Mouse (Mus musculus): Measurements from ENCODE around the gene Sebox. TPM values are rescaled to one million over a fixed set of nuclear protein-coding genes. Genes with fewer than 3 reads are reported as not detected.

Gene Sebox
- total and polyA plus RNA-seq, 2 experiments from 2014 or later: 0.71 TPM; not detected in 1

DNA sequence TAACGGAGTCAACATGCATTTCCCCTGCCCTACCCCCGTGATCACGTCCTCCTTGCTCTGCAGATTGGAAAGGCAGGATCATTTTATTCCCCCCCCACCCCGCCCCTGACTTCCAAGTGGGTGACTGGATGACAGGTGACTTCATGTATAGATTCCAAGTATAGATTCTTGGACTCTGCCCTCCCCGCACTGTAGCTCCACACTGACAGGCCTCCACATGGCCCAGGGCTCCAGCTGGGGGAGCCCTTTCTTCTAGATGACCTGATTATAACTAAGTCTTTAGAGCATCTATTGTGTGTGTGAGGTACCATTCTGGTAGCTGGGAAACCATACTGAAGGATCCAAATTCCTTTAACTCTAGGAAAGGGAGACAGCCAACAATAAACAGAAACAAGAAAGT lies 40.6 kb upstream of the Sebox start:
- no peaks in the 10 kb centered on the region for H3K27me3 ChIP-seq (ENCODE audit: insufficient read depth, low read length)
- DNase-seq (ENCODE audit: low spot score) (no peak), ATAC-seq (ENCODE audit: low FRiP score) (no peak)
- no peaks in the 10 kb centered on the region for H3K9me3 ChIP-seq (ENCODE audit: low read length)
- H3K9ac ChIP-seq (replicated peaks; ENCODE audit: low read length, poor library complexity, severe bottlenecking): no peak overlapping the region
- no peak overlapping the region for H3K4me3 ChIP-seq (ENCODE audit: low read depth, low read length)
- H3K27ac ChIP-seq (ENCODE audit: low read depth, low read length): no peak overlapping the region
- H3K4me1 ChIP-seq (ENCODE audit: insufficient read depth, low read length): peaks cover 5% of the 10 kb centered on the region; the same call in 1 of the 2 replicates
- TF ChIP-seq CTCF (IDR thresholded peaks at IDR 0.05): no peak
- WGBS: 78% methylated on average over 5 of the region's 5 CpGs
- H3K36me3 ChIP-seq (ENCODE audit: insufficient read depth, low read length): no peaks in the 10 kb centered on the region
- no peak overlapping the region for H3K4me2 ChIP-seq (ENCODE audit: low read depth, low read length, poor library complexity, severe bottlenecking)

DNA sequence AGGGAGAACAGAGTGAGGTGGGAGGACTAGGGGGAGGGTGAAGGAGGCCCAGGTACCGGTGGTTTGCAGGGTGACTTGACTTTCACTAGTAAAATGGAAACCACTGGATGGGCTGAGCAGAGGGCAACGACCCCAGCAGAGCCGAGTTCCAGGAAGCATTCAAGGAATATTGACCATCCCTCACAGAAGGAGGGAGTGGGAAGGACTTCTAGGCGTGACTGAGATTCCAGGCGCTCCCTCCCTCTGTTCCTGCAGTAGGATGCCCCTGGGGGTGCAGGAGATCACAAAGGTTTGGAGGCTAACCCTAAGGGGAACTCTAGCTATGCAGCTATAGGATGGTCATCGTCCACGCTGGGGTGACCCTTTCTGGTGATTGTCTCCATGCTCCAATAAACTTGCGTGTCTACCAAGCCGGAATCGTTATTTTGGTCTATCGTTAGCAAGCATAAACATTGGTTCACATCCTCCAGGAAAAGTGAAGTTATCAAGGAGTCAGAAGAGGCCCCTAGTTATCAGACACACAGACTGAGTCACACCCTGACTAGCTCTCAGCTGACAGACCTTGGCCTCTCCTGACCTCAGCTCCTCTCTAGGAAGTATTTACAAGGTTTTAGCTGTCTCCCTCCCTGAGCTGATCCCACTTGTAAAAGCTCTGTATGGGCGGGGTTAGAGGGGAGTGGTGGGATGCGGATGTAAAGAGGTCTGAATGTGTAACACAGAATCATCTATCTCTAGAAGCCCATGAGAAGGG lies 39.8 kb upstream of the Sebox start:
- ATAC-seq (ENCODE audit: low FRiP score) (no peak), DNase-seq (ENCODE audit: low spot score) (no peak)
- no peaks in the 10 kb centered on the region for H3K36me3 ChIP-seq (ENCODE audit: insufficient read depth, low read length)
- 74% methylated on average over 13 of the region's 13 CpGs for WGBS
- H3K9me3 ChIP-seq (ENCODE audit: low read length): no peaks in the 10 kb centered on the region
- no peak overlapping the region for H3K4me2 ChIP-seq (ENCODE audit: low read depth, low read length, poor library complexity, severe bottlenecking)
- H3K27ac ChIP-seq (ENCODE audit: low read depth, low read length): no peak overlapping the region
- no peaks in the 10 kb centered on the region for H3K27me3 ChIP-seq (ENCODE audit: insufficient read depth, low read length)
- peaks cover 5% of the 10 kb centered on the region; the same call in 1 of the 2 replicates for H3K4me1 ChIP-seq (ENCODE audit: insufficient read depth, low read length)
- no peak for TF ChIP-seq CTCF (IDR thresholded peaks at IDR 0.05)
- H3K9ac ChIP-seq (replicated peaks; ENCODE audit: low read length, poor library complexity, severe bottlenecking): no peak overlapping the region
- H3K4me3 ChIP-seq (ENCODE audit: low read depth, low read length): no peak overlapping the region

DNA sequence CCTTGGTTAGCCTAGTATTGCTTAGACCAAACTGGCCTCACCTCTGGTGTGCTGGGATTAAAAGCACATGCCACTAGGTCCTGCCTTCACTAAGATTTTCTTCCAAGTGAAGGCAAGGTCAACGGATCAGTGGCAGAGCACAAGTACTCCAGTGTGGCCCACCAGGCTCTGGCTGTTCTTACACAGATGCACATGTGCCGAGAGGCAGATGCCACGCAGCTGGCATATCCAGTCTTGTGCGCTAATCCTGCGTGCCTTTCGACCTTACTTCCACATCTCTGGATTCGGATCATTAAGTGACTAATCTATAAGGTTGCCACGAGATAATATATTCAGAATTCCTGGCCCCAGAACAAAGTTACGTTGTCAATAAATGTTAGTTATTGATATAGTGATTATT lies 38.1 kb upstream of the Sebox start:
- Histone ChIP-seq H3K4me2 (ENCODE audit: low read depth, low read length, poor library complexity, severe bottlenecking) (peak overlapping the region; percentile 76), H3K27ac (ENCODE audit: low read depth, low read length) (no peak overlapping the region), H3K27me3 (ENCODE audit: insufficient read depth, low read length) (no peaks in the 10 kb centered on the region), H3K9ac (replicated peaks; ENCODE audit: low read length, poor library complexity, severe bottlenecking) (no peak overlapping the region), H3K4me1 (ENCODE audit: insufficient read depth, low read length) (peaks cover 5% of the 10 kb centered on the region; the same call in 1 of the 2 replicates), H3K4me3 (ENCODE audit: low read depth, low read length) (peak overlapping the region; percentile 59), H3K9me3 (ENCODE audit: low read length) (no peaks in the 10 kb centered on the region), H3K36me3 (ENCODE audit: insufficient read depth, low read length) (no peaks in the 10 kb centered on the region)
- no peak for ATAC-seq (ENCODE audit: low FRiP score)
- no peak for TF ChIP-seq CTCF (IDR thresholded peaks at IDR 0.05)
- 18% methylated on average over 9 of the region's 9 CpGs for WGBS
- DNase-seq (ENCODE audit: low spot score): peak; percentile 7

DNA sequence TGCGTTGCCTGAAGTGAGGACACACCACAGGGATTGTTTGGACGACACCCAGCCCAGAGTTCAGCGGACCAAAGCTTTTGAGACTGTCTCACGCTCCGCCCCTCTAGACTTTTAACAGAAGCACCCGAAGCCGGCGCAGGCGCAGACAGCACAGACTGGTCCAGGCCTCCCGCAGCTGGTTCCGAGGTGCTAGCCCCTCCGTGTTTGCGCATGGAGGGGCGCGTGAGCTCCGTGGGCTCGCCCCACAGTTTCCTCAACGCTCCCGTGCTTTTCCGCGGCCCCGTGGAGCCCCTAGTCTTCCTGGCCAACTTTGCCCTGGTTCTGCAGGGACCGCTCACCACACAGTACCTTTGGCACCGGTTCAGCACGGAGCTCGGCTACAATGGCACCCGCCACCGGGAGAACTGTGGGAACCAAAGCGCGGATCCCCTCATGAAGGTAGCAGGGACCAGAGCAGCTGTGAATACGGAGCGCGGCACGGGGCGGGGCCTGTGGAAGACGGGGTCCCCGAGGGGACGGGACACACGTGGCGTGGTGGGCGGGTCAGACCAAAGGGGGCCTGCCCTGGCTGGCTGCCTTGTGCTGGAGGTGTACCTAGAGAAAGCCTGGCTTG lies 37.6 kb upstream of the Sebox start, which contains the start of gene Slc46a1:
TSS of gene Slc46a1 (plus strand) at position 130 of the 613 bp plus-strand sequence.
- WGBS: under 1% methylated on average over 40 of the region's 41 CpGs
- Histone ChIP-seq H3K27ac (ENCODE audit: low read depth, low read length) (peak within 1 kb of the TSS; percentile 79), H3K4me1 (ENCODE audit: insufficient read depth, low read length) (peaks cover 5% of the 10 kb centered on the region; the same call in 1 of the 2 replicates), H3K4me2 (ENCODE audit: low read depth, low read length, poor library complexity, severe bottlenecking) (peak within 1 kb of the TSS; percentile 76), H3K9ac (replicated peaks; ENCODE audit: low read length, poor library complexity, severe bottlenecking) (peak within 1 kb of the TSS; percentile 67), H3K36me3 (ENCODE audit: insufficient read depth, low read length) (no peaks in the 10 kb centered on the region), H3K4me3 (ENCODE audit: low read depth, low read length) (peak within 1 kb of the TSS; percentile 59), H3K9me3 (ENCODE audit: low read length) (no peaks in the 10 kb centered on the region), H3K27me3 (ENCODE audit: insufficient read depth, low read length) (no peaks in the 10 kb centered on the region)
- ATAC-seq (ENCODE audit: low FRiP score) (peak; percentile 88), DNase-seq (ENCODE audit: low spot score) (peak; percentile 90)
- TF ChIP-seq CTCF (IDR thresholded peaks at IDR 0.05): no peak

DNA sequence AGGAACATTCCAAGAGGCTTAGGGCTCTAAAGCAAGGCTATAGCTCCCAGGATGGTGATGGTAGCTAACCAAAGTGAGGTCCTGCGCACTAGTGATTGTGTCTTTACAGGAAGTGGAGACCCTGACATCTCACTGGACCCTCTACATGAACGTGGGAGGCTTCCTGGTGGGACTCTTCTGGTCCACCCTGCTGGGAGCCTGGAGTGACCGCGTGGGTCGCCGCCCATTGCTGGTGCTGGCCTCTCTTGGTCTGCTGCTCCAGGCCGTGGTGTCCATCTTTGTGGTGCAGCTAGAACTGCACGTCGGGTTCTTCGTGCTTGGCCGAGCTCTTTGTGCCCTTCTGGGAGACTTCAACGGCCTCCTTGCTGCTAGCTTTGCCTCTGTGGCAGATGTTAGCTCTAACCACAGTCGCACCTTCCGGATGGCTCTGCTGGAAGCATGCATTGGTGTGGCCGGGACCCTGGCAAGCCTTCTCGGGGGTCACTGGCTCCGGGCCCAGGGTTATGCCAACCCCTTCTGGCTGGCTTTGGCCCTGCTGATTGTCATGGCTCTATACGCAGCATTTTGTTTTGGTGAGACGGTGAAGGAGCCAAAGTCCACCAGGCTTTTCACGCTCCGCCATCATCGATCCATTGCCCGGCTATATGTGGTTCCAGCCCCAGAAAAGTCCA lies 36.9 kb upstream of the Sebox start:
- ATAC-seq (ENCODE audit: low FRiP score) (no peak; the same call in 1 of the 2 replicates), DNase-seq (ENCODE audit: low spot score) (no peak)
- peak overlapping the region; percentile 59 for H3K4me3 ChIP-seq (ENCODE audit: low read depth, low read length)
- WGBS: 51% methylated on average over 23 of the region's 23 CpGs
- peak overlapping the region; percentile 76 for H3K4me2 ChIP-seq (ENCODE audit: low read depth, low read length, poor library complexity, severe bottlenecking)
- H3K27ac ChIP-seq (ENCODE audit: low read depth, low read length): peak overlapping the region; percentile 79
- H3K9me3 ChIP-seq (ENCODE audit: low read length): no peaks in the 10 kb centered on the region
- H3K4me1 ChIP-seq (ENCODE audit: insufficient read depth, low read length): peaks cover 5% of the 10 kb centered on the region; the same call in 1 of the 2 replicates
- no peak for TF ChIP-seq CTCF (IDR thresholded peaks at IDR 0.05)
- H3K36me3 ChIP-seq (ENCODE audit: insufficient read depth, low read length): 0 out of 2 replicates have a peak, but pooled peaks cover 2% of the 10 kb centered on the region
- peak overlapping the region; percentile 67 for H3K9ac ChIP-seq (replicated peaks; ENCODE audit: low read length, poor library complexity, severe bottlenecking)
- H3K27me3 ChIP-seq (ENCODE audit: insufficient read depth, low read length): no peaks in the 10 kb centered on the region

All from midbrain, postnatal 0 days (tissue).